Mouse (Mus musculus) kidney, postnatal 4 days (tissue): ENCODE measurements at regions not wholly inside any gene's neighbourhood (a gene's known extent, or its start where the extent isn't known, plus 50 kb on each side); places are given as distances from the start of the nearest gene placed in this dataset.
"Not testable (repeated sequence)": the region's sequence is repeated elsewhere in the genome, so short reads cannot be mapped to it uniquely, and the experiment has no call there.

Source experiments
- DNase-seq, 2 experiments: peaks; one replicate each; pipeline ENCODE4 v3.0.0; 2021; ENCODE audit warnings: mixed read lengths in 2 of 2

DNA sequence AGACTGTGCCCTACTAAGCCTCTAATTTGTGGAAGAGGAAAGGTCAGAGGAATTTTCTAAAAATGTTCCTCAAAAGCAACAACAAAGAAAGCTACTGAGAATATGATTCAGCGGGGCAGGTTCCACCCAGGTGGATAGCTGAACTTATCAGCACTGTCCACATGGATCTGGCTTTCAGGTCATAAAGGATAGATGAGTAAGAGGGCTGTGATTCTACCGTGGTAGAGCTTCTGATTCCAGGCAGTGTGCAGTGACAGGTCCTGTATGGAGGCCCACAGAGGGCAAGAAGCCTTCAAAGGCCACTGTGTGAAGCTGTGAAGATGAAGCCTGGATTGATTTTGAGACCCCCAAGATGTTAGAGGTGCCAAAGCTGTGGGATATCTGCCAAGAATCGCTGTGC lies 51.8 kb downstream of the Teddm3 start:
- DNase-seq: not testable (repeated sequence)

- DNase-seq: not testable (repeated sequence)
Observed at GRCm38 (mm10) chr16:21100126-21100525, 53.7 kb downstream of the Teddm3 start.

DNA sequence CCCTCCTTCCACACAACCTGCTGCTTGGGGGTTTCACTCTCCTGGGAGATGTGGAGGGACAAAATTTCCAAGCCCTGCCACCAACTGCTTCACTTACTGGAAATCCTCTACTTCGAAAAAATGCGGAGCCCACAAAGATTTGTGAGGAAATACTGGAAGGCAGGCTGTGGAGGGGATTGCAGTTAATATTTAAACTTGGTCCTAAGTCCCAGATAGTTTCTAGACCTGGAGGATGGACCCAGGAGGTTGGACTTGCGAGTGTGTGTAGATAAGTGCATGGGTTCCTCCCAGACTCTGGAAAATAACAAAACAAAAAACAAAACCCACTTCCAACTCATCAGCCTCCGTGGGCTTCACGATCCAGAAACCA lies 79.0 kb downstream of the Teddm3 start:
- DNase-seq: no peak

DNA sequence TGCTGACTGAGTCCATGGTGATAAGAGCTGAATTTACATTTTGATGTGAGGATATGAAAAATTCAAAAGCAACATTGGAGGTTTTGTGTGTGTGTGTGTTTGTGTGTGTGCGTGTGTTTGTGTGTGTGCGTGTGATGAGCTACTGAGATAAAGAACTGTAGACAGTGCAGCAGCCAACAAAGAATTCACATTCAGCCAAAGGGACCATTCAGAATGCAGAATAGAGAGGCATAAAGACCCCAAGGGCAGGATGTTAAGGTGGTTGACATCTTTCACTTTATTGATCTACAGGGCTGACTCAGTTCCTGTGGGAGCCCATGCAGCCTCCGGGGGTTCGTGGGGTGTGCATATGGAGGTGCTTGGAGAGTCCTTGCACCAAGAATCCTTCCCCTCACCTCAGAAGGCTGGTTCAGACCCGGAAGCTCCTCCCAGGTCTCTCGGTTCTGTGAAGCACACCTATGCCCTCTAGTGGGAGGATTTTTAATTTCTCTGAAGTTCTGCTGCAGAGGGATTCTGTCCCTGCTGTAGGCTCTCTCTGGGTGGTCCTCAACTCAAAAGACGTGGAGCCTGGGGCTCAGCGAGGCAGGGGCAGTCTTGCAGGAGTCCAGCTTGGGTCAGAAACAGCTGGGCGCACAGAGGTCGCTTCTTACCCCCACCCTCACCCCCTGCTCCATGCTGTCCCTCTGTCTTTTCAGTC lies 79.6 kb downstream of the Teddm3 start:
- peak; percentile 27 to 52 for DNase-seq

DNA sequence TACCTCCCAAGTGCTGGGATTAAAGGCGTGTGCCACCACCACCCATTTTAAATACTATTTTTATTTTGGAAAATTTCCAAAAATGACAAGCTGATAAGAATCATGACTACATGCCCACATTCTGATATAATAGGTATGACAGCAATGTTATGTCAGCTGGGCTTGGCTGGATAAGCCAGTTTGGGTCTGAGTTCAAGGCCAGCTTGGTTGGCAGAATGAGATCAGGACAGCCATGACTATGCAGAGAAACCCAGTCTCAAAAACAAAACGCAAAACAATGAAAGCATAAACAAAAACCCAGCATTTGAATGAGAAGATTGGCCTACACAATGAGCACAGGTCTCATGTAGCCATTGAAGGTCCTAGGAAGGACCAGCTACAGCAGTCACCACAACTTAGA lies 93.6 kb downstream of the Teddm3 start:
- no peak for DNase-seq

GRCm38 (mm10) chr16:21054772-21055171 lies 99.0 kb downstream of the Teddm3 start:
- no peak for DNase-seq

GRCm38 (mm10) chr16:21022087-21022486 lies 131.7 kb downstream of the Teddm3 start:
- DNase-seq: not testable (repeated sequence)

DNA sequence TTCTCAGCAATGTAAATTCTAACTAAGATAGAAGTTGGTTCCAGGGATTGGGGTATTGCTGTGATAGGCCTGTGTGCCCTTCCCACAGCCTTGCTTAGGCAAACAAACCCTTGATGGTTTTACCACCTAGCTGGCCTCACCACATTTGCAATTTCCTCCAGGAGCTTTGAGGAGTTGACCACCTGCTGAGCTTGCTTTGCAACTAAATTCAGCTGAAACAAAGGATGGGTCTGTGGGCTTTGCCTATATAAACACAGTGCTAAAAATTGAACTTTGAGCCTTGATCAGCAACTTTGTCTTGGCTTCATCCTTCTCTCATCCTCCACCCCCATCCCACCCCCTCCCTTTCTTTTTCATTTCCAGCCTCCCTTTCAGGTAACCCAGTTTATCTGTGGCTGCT lies 148.9 kb downstream of the Teddm3 start:
- DNase-seq: no peak

DNA sequence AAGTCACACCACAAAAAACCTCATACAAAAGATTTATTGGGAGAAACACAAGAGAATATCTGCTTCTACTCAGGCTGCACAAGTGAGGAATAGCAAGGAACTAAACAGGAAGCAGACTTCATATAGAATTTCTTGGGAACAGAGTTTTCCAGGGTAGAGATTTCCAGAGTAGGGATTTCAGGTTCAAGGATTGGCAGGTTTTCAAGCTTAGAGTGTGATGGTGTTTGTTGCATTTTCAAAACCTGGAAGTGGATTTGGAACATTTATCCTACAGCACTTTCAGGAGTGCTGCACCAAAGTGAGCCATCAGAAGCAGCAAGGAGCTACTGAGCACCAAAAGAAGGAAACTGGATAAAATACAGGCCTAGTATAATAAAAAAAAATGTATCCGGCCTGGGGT lies 152.7 kb downstream of the Teddm3 start:
- DNase-seq: no peak

- DNase-seq: no peak
Observed at GRCm38 (mm10) chr16:20990524-20990923, 163.3 kb downstream of the Teddm3 start.

GRCm38 (mm10) chr16:20975406-20975805 lies 178.4 kb downstream of the Teddm3 start:
- peak; percentile 6 to 15 for DNase-seq

GRCm38 (mm10) chr16:20972442-20972841 lies 181.4 kb downstream of the Teddm3 start:
- no peak for DNase-seq

- DNase-seq: peak; percentile 6 to 16
Observed at GRCm38 (mm10) chr16:20958905-20959304, 194.9 kb downstream of the Teddm3 start.

DNA sequence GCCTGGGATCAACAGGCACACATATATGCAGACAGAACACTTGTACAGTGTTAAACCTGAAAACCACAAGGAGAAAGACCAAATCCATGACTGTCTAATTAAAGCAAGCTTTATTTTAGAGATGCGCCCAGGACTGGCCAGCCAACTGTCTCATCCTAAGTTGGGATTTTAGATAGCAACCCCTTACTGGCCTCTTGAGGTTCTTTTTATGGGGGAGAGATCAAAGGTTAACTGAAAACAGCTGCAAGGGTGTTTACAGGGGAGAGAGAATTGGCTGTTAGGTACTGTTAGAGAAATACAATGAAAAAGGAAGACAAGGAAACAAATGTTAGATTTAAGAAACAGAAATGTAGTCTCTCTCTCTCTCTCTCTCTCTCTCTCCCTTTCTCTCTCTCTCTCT lies 202.4 kb upstream of the Thpo start:
- DNase-seq: no peak

DNA sequence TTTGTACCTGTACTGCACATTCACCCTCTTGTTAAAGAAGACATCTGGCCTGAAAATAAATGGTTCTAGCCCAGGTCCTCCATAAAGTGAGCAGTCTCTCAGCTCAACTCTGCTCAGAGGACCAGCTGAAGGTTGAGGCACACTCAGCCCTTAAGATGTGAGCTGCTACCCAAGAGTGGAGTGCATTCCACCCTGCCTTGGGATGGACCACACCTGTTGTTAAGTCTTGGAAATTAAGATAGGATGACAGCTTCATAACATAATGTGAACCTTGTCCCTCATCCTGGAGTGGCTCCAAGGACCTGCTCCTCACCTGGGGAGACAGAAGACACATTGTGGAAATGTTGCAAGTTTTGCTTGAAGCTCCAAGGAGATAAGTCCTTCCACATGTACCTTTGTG lies 200.5 kb upstream of the Thpo start:
- not testable (repeated sequence) for DNase-seq

DNA sequence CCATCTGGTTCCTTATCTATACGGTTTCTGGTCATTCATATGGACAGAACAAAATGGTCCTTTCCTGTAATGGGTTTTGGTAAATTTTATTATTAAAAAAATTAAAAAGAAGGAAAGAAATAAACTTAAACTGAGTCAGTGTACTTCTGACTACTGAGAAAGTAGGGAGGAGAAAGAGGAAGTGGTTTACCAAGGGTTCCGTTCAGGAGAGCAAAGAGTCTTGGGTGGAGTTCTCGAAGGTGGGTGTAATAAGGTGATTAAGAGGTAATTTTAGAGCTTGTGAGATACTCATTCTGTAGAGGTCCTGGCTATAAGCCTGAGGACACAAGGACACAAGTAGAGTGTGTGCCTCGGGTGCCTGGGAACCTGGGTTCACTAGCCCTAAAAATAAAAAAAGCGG lies 195.7 kb upstream of the Thpo start:
- not testable (repeated sequence) for DNase-seq

- not testable (repeated sequence) for DNase-seq
Observed at GRCm38 (mm10) chr16:20925776-20926175, 191.5 kb upstream of the Thpo start.

DNA sequence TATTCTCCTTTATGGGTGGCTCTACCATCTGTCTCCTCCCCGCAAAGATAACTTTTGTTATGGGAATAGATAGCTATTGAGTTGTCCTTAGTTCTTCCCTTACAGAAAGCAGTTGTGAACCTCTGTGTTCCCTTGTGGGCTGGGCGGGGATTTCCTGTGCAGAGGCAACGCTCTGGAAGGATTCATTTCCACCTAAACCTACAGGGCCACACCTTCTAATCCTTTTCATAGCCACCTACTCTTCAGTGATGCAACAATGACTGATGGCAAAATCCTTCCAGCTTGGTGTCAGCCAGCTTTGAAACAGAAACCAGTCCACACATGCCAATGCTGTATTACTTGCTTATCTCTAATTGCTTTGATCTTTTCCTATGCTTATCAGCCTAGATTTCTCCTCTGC lies 176.6 kb upstream of the Thpo start:
- not testable (repeated sequence) for DNase-seq

DNA sequence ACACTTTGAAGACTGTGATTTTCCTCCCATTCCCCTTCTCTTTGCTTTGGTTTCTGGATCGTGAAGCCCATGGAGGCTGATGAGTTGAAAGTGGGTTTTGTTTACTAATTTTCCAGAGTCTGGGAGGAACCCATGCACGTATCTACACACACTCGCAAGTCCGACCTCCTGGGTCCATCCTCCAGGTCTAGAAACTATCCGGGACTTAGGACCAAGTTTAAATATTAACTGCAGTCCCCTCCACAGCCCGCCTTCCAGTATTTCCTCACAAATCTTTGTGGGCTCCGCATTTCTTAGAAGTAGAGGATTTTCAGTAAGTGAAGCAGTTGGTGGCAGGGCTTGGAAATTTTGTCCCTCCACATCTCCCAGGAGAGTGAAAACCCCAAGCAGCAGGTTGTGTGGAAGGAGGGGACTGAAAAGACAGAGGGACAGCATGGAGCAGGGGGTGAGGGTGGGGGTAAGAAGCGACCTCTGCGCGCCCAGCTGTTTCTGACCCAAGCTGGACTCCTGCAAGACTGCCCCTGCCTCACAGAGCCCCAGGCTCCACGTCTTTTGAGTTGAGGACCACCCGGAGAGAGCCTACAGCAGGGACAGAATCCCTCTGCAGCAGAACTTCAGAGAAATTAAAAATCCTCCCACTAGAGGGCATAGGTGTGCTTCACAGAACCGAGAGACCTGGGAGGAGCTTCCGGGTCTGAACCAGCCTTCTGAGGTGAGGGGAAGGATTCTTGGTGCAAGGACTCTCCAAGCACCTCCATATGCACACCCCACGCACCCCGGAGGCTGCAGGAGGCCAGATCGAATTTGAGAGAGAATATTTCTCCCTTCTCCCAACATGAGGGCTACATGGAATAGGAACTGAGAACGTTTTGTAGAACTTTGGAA lies 174.4 kb upstream of the Thpo start:
- DNase-seq: peak; percentile 23 to 52

- peak in 1 of 2 experiments; percentile 5 for DNase-seq
Observed at GRCm38 (mm10) chr16:20895734-20896133, 161.4 kb upstream of the Thpo start.

- DNase-seq: no peak
Observed at GRCm38 (mm10) chr16:20871726-20872125, 137.4 kb upstream of the Thpo start.

DNA sequence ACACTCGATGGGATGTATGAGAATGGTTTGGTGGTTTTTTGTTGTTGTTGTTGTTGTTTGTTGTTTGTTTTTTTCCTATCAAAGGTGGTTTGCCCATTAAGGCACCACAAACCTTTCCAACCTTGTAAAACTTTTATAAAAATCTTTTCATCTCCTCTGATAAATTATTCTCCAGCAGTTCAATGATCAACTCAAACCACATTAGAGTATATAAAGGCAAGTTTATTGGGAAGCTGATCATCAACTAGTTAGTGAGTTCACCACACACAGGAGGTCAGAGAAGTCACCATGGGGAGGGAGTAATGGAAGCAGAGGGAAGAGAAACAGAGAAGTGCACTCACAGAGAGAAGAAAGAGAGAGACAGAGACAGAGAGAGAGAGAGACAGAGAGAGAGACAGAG lies 132.5 kb upstream of the Thpo start:
- no peak for DNase-seq

DNA sequence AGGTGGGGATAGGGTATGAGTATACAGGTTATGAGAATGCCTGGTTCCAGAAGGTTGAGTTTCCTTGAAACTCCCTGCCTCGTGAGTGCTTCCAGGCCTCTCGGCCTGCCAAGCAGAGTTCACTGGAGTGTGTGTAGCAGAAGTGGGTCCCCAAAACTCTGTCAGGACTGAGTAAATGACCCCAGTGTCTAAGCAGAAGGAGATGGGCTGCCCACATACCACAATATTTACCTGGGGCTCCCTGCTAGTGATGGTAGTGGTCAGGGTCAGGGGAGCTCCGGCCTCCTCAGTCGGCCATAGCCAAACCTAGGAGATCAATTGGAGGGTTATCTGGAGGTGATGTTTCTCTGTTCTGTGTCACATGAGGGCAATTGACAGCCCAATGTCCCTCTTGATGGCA lies 126.9 kb upstream of the Thpo start:
- DNase-seq: no peak

DNA sequence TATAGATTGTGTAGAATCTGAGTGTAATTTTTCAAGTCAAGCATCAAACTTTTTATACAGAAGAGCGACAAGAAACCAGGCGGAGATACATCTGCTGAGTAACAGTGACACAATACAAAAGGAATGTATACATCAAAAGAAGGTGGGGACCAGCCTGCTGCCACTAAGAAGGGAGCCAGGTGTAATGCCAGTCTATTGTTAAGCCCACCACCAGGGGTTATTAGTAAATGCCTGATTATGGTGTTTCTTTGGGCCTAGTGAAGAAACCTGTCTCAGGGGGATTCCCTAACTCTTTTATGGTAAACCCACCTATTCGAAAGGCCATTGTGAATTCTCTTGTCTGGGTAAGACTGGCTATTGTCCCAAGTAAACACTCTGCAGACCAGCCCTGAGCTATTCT lies 126.3 kb upstream of the Thpo start:
- not testable (repeated sequence) for DNase-seq
